Mouse (Mus musculus) thymus, adult 2 months (tissue): ENCODE results near the gene Pxdn.

ENCODE experiments used
- CTCF ChIP-seq: fragments of 200-500 bp; IDR thresholded peaks from 2 replicates; pipeline ENCODE4 v1.5.1; 2012; ENCODE audit warnings: mild to moderate bottlenecking, control low read depth, low read length, moderate library complexity, borderline replicate concordance; ENCODE audit not compliant: control insufficient read depth, poor library complexity, insufficient read depth; ENCODE audit errors: extremely low read depth
- POLR2A ChIP-seq: fragments of 200-500 bp; IDR thresholded peaks from 2 replicates; pipeline ENCODE4 v1.6.1; 2012; ENCODE audit warnings: mild to moderate bottlenecking, low read length, control low read depth, moderate library complexity; ENCODE audit not compliant: control insufficient read depth, poor library complexity, insufficient read depth; ENCODE audit errors: extremely low read depth

- TF ChIP-seq CTCF (no peak), POLR2A (no peak)
Observed at GRCm38 (mm10) chr12:30040150-30040549, 102.7 kb downstream of the Pxdn start.
